Mouse (Mus musculus): ENCODE measurements at regions not wholly inside any gene's neighbourhood (a gene's known extent, or its start where the extent isn't known, plus 50 kb on each side); places are given as distances from the start of the nearest gene placed in this dataset.

- TF ChIP-seq CTCF (IDR thresholded peaks at IDR 0.05), result no peak
- TF ChIP-seq EP300 (IDR thresholded peaks at IDR 0.05), result no peak
Measured at GRCm38 (mm10) chr4:81981811-81982210, 539.2 kb upstream of the Mpdz start.

Measured in lung, postnatal 0 days (tissue).